Mouse (Mus musculus): ENCODE measurements at regions not wholly inside any gene's neighbourhood (a gene's known extent, or its start where the extent isn't known, plus 50 kb on each side); places are given as distances from the start of the nearest gene placed in this dataset.

DNA sequence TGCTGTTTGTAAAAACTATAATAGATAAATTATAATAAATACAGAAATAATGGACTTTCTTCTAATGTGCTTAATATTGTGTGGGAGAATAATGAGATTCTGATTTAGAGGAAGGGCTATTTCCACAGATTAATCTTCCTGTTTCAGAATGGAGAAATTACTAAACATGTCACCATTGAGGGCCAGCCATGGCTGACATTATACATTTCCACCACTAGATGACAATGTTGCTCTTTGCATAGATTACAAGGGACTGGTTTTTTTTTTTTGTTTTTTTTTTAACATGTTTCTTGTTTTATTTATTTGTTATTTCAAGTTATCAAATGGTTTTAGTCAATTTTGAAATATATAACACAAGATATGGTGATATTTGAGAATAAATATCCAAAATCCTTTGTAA, 435.6 kb upstream of the Klhl1 start:
- no peak for DNase-seq (ENCODE audit: low spot score in 2 of 2)

GRCm38 (mm10) chr14:96908737-96909136, 389.8 kb upstream of the Klhl1 start:
- DNase-seq (ENCODE audit: low spot score in 2 of 2) = no peak

- no peak for DNase-seq (ENCODE audit: low spot score in 2 of 2)
Observed at GRCm38 (mm10) chr14:96879701-96880100, 360.8 kb upstream of the Klhl1 start.

- DNase-seq (ENCODE audit: low spot score in 2 of 2) = no peak
Observed at GRCm38 (mm10) chr14:96871969-96872368, 353.1 kb upstream of the Klhl1 start.

GRCm38 (mm10) chr14:96838910-96839309, 320.0 kb upstream of the Klhl1 start:
- no peak for DNase-seq (ENCODE audit: low spot score in 2 of 2)

- no peak for DNase-seq (ENCODE audit: low spot score in 2 of 2)
Observed at GRCm38 (mm10) chr14:96825083-96825482, 306.2 kb upstream of the Klhl1 start.

- no peak for DNase-seq (ENCODE audit: low spot score in 2 of 2)
Observed at GRCm38 (mm10) chr14:96815665-96816064, 296.8 kb upstream of the Klhl1 start.

DNA sequence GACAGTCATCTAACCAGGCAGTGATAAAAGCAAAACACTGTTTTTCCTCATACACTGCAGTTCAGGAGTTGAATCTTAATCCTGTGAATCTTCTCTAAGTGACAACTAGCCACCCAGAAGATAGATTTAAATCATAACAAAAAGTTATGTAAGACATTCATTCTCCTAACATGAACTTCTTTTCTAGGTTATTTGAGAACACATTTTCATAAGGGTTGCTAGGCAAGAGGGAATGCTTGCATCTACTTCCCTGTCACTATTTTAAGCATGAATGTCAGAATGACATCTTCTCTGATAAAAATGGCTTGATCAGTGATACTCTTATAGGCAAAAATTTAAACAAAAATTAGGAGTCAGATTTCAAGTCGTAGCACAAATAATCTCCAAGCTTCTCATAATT, 286.4 kb upstream of the Klhl1 start:
- DNase-seq (ENCODE audit: low spot score in 2 of 2) = no peak

DNA sequence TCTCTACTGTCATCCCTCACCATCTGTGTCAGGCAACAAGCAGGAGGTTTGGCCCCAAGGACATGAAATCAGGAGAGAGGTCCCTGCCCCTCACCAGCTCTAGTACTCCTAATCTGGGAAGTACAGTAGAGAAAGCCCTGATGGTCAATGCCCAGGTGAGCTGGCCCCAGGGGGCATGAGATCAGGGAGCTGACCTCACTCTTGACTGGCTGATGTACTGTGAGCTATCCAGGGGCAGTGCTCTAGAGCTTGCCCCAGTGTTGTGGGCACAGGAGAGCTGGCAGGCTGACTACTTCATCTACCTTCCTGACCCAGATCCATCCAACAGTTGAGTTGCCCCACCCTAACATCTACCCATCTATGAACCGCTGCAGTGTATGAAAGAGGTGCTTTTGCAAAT, 275.9 kb upstream of the Klhl1 start:
- no peak for DNase-seq (ENCODE audit: low spot score in 2 of 2)

- DNase-seq (ENCODE audit: low spot score in 2 of 2) = no peak
Observed at GRCm38 (mm10) chr14:96787917-96788316, 269.0 kb upstream of the Klhl1 start.

DNA sequence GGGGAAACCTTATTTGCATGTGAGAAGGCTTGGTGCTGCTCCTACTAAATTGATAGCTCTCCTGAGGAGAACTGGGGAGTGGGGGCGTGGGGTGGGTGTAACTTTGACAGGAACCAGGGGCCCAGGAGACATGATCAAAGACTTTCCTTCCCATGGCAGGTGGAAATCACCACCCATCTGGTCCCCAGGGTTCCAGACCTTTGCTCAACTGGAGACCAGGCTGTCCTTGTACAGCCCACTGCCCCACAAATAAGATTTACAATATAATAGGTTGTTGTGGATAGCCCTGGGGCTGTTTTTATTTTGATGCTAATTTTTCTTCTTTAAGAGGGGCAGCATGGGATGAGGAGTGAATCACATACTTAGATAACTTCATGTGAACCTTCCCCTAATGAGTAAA, 268.4 kb upstream of the Klhl1 start:
- DNase-seq (ENCODE audit: low spot score in 2 of 2) = no peak

GRCm38 (mm10) chr14:96775801-96776200, 256.9 kb upstream of the Klhl1 start:
- no peak for DNase-seq (ENCODE audit: low spot score in 2 of 2)

DNA sequence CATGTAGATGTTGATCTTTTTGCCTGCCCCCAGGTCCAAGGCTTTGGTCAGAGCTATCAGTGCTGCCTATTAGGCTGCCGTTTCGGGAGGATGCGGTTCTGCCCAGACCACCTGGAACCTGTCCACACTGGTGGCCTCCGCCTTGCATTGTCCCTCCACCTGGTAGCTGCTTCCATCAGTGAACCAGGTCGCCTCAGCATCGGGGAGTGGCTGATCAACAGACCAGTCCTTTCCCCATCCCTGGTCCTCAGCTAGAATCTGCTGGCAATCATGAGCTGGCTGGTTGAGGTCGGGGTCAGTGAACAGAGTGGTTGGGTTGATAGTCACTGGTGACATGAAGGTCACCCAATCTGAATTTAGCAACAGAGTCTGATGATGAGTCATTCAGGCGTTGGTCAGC, 241.7 kb upstream of the Klhl1 start:
- DNase-seq (ENCODE audit: low spot score in 2 of 2) = no peak

DNA sequence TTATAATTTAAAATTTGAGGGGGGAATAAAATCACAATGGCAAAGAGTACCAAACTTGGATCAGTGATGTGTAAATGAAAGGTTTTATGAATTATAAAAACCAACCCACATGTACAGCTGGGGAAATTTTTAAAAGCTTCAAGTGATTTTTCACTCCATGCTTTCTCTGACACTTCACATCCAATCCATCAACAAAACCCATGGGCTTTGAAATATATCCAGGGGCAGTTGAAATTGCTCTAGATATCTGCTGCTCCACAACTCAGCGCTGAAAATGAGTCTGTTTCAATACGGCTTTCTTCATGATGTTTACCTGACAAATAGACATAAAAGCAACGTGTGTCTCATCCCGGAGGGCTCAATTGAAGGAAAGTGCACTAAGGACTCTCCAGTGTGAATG, 214.3 kb upstream of the Klhl1 start:
- DNase-seq (ENCODE audit: low spot score in 2 of 2) = no peak

GRCm38 (mm10) chr14:96697086-96697485, 178.2 kb upstream of the Klhl1 start:
- DNase-seq (ENCODE audit: low spot score in 2 of 2) = no peak

DNA sequence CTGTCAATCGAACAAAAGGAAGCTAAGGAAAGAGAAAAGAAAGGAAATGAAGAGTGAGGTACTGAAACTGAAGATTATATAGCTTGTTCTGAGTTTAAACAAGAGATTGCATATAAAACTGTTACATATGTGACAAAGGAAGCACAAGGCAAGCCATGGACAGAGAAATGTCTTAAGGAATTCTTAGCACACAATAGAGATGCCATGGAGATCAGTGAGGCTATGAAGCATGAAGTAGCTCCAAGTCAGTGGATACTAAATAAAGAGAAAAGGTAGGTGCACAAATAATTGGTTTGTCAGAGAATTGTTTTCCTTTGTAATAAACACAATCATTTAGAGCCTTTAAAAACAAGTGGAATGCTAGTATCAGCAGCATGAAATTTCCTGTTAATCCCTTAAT, 172.0 kb upstream of the Klhl1 start:
- no peak for DNase-seq (ENCODE audit: low spot score in 2 of 2)

DNA sequence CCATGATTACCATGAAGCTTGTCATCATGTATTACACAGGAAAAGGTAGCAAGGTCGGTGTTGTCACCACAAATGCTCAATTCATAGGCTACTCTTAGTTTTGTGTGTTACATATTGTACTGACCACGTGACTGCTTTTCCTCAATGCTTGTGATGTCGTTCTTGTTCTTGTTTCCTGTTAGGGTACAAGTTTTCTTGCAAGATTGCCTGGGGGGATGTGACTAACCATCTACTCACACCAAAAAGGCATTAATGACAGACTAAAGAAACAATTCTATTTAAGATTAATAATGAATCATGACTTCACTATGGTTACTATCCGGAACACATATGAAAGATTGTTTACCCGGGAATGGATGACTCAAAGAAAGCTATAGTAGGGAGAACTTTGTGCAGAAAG, 165.0 kb upstream of the Klhl1 start:
- DNase-seq (ENCODE audit: low spot score in 2 of 2) = no peak

GRCm38 (mm10) chr14:96681740-96682139, 162.8 kb upstream of the Klhl1 start:
- DNase-seq (ENCODE audit: low spot score in 2 of 2) = no peak

DNA sequence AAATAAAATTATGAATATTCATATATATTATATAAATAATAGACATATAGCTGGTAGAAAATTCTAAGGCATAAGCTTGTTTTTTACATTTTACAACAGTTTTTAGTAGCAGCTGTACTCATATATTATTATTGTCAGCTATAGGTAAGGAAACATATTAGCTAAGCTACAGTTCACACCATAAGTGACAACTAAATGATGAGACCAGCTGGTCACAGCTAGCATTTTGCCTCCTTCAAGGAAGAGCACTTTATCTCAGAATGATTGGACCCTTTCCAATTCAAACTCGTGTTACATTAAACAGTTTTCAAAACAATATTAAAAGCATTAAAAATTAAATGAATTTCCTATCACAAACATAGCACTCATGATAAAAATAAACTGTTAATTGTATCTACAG, 157.3 kb upstream of the Klhl1 start:
- DNase-seq (ENCODE audit: low spot score in 2 of 2) = no peak

DNA sequence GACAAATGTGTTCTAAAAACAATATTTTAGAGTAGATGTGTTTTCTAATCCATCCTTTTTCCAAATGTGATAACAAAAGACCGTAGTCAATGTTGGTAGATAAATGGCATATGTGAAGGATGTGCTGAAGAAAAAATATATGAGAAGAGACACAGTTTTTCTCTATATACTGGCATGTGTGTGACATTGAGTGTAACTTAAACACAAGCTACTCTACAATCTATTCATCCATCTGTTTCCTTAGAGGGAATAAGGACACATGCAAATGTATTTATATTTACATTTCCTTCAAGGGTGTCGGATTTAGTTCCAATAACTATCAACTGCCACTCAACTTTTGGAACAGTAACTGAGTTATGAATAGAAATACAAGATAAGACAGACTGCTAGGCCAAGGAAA, 149.7 kb upstream of the Klhl1 start:
- no peak for DNase-seq (ENCODE audit: low spot score in 2 of 2)

DNA sequence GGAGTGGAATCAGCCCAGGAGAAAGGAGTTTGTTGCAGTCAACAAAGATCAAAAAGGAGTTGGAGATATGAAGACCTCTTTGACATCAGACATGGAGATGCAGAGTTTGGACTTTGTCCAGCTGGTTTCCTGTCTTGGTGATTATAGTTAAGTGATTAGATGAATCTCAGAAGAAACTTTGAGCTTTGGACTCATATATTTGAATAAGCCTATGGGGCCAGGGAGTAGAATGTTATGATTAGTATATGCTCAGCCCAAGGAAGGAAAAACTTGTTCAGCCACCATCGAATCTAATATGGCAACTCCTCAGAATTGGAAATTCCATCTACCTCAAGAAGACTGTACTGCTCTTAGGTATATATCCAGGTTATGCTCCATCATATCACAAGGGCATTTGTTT, 137.6 kb upstream of the Klhl1 start:
- DNase-seq (ENCODE audit: low spot score in 2 of 2) = no peak

DNA sequence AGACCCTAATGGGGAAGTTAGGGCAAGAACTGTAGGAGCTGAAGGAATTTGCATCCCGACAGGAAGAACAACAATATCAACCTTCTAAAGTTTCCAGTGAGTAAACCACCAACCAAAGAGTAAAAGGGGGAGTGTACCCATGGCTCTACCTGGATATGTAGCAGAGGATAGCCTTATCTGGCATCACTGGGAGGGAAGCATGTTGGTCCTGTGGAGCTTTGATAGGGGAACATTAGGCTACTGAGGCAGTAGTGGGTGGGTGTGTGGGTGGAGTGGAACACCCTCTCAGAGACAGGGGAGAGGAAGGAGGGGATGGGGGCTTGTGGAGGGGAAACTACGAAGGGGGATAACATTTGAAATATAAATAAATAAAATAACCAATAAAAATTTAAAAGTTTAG, 111.4 kb upstream of the Klhl1 start:
- DNase-seq (ENCODE audit: low spot score in 2 of 2) = no peak

DNA sequence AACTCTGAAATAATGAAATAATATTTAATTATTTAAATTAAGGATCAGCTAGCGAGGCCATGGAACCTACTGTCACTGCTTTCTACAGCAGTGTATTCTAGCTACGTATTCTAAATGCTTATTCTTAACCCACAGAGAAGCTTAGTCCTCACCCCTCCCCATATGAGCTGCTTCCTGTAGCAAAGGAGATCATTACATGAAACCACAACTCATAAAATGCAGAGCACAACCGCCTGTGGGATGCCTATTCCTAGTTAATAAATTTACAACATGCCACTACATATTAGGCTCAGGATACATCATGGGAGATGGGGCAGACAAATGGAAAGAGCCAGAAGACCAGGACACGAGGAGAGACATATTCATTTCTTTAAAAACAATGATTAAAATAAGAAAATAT, 87.8 kb upstream of the Klhl1 start:
- no peak for DNase-seq (ENCODE audit: low spot score in 2 of 2)

DNA sequence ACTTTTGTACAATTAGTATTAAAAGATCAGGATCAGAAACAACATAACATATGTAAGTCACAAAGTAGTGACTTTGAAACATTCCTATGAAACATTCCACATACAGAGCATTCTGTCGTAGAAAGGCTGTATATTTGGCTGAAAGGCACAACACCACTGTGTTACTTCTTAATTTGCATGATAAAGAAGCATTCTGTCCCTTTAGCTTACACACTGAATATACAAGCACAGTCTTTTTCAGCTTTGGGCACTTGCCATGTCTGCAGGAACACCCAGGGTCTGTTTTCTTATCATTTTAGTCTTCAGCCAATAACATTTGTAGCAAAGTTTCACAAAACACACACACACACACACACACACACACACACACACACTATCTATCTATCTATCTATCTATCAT, 82.2 kb upstream of the Klhl1 start:
- DNase-seq (ENCODE audit: low spot score in 2 of 2) = peak in 1 of 2 experiments; percentile 50

DNA sequence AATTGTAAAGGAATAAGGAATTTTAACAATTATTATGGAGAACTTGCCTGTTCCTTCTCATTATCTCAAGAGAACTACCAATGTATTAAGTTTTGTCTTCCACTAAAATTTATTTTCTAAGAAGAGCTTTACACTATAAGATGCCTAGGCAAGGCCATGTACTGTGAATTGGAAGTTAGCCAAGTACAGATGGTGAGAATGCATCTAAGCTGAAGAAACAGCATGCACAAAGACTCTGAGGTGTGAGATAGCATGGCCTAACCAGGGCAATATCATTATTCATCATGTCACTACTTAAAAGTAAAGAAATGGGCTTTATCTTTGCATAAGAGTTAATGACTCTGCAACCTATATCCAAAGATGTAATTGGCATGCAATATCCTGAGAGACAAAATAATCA, 73.1 kb upstream of the Klhl1 start:
- no peak for DNase-seq (ENCODE audit: low spot score in 2 of 2)

Measured in spleen, postnatal 4 days (tissue).